Comparison of ENCODE assay signal across 13 mouse cellular contexts in genomic region chr11:95575791-95576190, GRCm38 (mm10). TPM values are rescaled to one million over a fixed set of nuclear protein-coding genes. Genes with fewer than 3 reads are reported as not detected.
DNase-seq lines count a peak whose midpoint lies in the region; ATAC-seq and TF ChIP-seq lines count a peak whose summit lies in the region.
"Had no signal": no experiment of that assay in that cellular context is flagged by ENCODE, and none has a peak within 500 bp of the region (broad histone marks: within the 10 kb centered on the region; RNA-seq: fewer than 3 reads in every experiment).

No protein-coding gene starts in this region.

- H3K9me3 ChIP-seq in hindbrain, embryonic 10.5 days = no peaks in the 10 kb centered on the region
- no peaks in the 10 kb centered on the region for H3K9me3 ChIP-seq in hindbrain, embryonic 12.5 days (replicated peaks)
- no peaks in the 10 kb centered on the region for H3K9me3 ChIP-seq in embryonic facial prominence, embryonic 10.5 days
- H3K9me3 ChIP-seq in neural tube, embryonic 13.5 days = no peaks in the 10 kb centered on the region
- H3K9me3 ChIP-seq: intestine, embryonic 15.5 days; midbrain, embryonic 15.5 days had no signal

- no peak for TF ChIP-seq CTCF in lung, adult 2 months (IDR thresholded peaks at IDR 0.05; ENCODE audit: insufficient read depth, low read length)
- TF ChIP-seq CTCF in gastrocnemius, adult 2 months (IDR thresholded peaks at IDR 0.05) = no peak

- no peak overlapping the region for H3K4me3 ChIP-seq in hindbrain, embryonic 10.5 days
- no peak overlapping the region for H3K4me3 ChIP-seq in hindbrain, embryonic 12.5 days
- no peak overlapping the region for H3K4me3 ChIP-seq in lung, adult 2 months (replicated peaks; ENCODE audit: extremely low read depth, low read depth, low read length)
- H3K4me3 ChIP-seq in embryonic facial prominence, embryonic 10.5 days = peak overlapping the region; percentile 28
- no peak overlapping the region for H3K4me3 ChIP-seq in neural tube, embryonic 13.5 days
- H3K4me3 ChIP-seq in gastrocnemius, adult 2 months = no peak overlapping the region
- H3K4me3 ChIP-seq: intestine, embryonic 15.5 days; midbrain, embryonic 15.5 days had no signal

- H3K36me3 ChIP-seq in hindbrain, embryonic 10.5 days = peaks cover 16% of the 10 kb centered on the region; the same call in 1 of the 2 replicates
- H3K36me3 ChIP-seq in hindbrain, embryonic 12.5 days = no peaks in the 10 kb centered on the region
- no peaks in the 10 kb centered on the region for H3K36me3 ChIP-seq in embryonic facial prominence, embryonic 10.5 days (replicated peaks)
- H3K36me3 ChIP-seq in neural tube, embryonic 13.5 days = peaks cover 10% of the 10 kb centered on the region; the same call in 1 of the 2 replicates
- H3K36me3 ChIP-seq: intestine, embryonic 15.5 days; midbrain, embryonic 15.5 days had no signal

- ATAC-seq in hindbrain, embryonic 12.5 days (ENCODE audit: low FRiP score) = no peak
- no peak for ATAC-seq in neural tube, embryonic 13.5 days (ENCODE audit: low read depth)
- ATAC-seq: intestine, embryonic 15.5 days had no signal

- DNase-seq in hindbrain, embryonic 10.5 days (ENCODE audit: low spot score) = peak; percentile 46
- DNase-seq in lung, postnatal 10 days = peak; percentile 39
- no peak for DNase-seq in lung, adult 2 months
- DNase-seq in embryonic facial prominence, embryonic 10.5 days (ENCODE audit: low spot score) = peak; percentile 86
- DNase-seq in gastrocnemius, adult 2 months = no peak
- DNase-seq in left cerebral cortex, adult 9 months (ENCODE audit: low spot score in 2 of 2) = no peak
- DNase-seq: cerebellum, postnatal 36 days; gastrocnemius, postnatal 25 days; right cerebral cortex, postnatal 25 days had no signal

- H3K27me3 ChIP-seq in hindbrain, embryonic 10.5 days (ENCODE audit: insufficient read depth, poor library complexity, severe bottlenecking) = peaks cover 78% of the 10 kb centered on the region
- peaks cover 52% of the 10 kb centered on the region for H3K27me3 ChIP-seq in hindbrain, embryonic 12.5 days
- peaks cover 71% of the 10 kb centered on the region for H3K27me3 ChIP-seq in embryonic facial prominence, embryonic 10.5 days (replicated peaks; ENCODE audit: low read depth, poor library complexity, severe bottlenecking)
- peaks cover 37% of the 10 kb centered on the region for H3K27me3 ChIP-seq in neural tube, embryonic 13.5 days

- no peak for TF ChIP-seq POLR2A in lung, adult 2 months (IDR thresholded peaks at IDR 0.05; ENCODE audit: borderline replicate concordance, extremely low read depth, low read depth, low read length)

- intact Hi-C loops in gastrocnemius, adult 2 months (cut with DNase I) = no loop called here

- H3K27ac ChIP-seq in hindbrain, embryonic 10.5 days = no peak overlapping the region
- H3K27ac ChIP-seq in hindbrain, embryonic 12.5 days = no peak overlapping the region
- peak overlapping the region; percentile 77; the same call in 1 of the 2 replicates for H3K27ac ChIP-seq in embryonic facial prominence, embryonic 10.5 days (replicated peaks)
- no peak overlapping the region for H3K27ac ChIP-seq in neural tube, embryonic 13.5 days (replicated peaks)
- H3K27ac ChIP-seq in gastrocnemius, adult 2 months = no peak overlapping the region
- H3K27ac ChIP-seq: intestine, embryonic 15.5 days; midbrain, embryonic 15.5 days had no signal

- 58% methylated on average over 13 of the region's 13 CpGs for WGBS in hindbrain, embryonic 10.5 days
- WGBS in hindbrain, embryonic 12.5 days = 54% methylated on average over 13 of the region's 13 CpGs
- 25% methylated on average over 13 of the region's 13 CpGs for WGBS in lung, adult 2 months
- 19% methylated on average over 13 of the region's 13 CpGs for WGBS in embryonic facial prominence, embryonic 10.5 days
- WGBS in neural tube, embryonic 13.5 days = 72% methylated on average over 13 of the region's 13 CpGs

- H3K4me1 ChIP-seq in hindbrain, embryonic 10.5 days (replicated peaks) = peaks cover 60% of the 10 kb centered on the region
- H3K4me1 ChIP-seq in hindbrain, embryonic 12.5 days = peaks cover 52% of the 10 kb centered on the region
- H3K4me1 ChIP-seq in lung, adult 2 months (ENCODE audit: control insufficient read depth, insufficient read depth, low read length) = 0 out of 2 replicates have a peak, but pooled peaks cover 5% of the 10 kb centered on the region
- peaks cover 92% of the 10 kb centered on the region for H3K4me1 ChIP-seq in embryonic facial prominence, embryonic 10.5 days
- H3K4me1 ChIP-seq in neural tube, embryonic 13.5 days (replicated peaks) = peaks cover 52% of the 10 kb centered on the region

- H3K9ac ChIP-seq in hindbrain, embryonic 12.5 days = no peak overlapping the region
- H3K9ac ChIP-seq in neural tube, embryonic 13.5 days = 0 out of 2 replicates have a peak overlapping the region, but pooled peaks have one; percentile 3
- H3K9ac ChIP-seq: intestine, embryonic 15.5 days; midbrain, embryonic 15.5 days had no signal

- H3K4me2 ChIP-seq in hindbrain, embryonic 12.5 days (replicated peaks) = no peak overlapping the region
- no peak overlapping the region for H3K4me2 ChIP-seq in neural tube, embryonic 13.5 days
- H3K4me2 ChIP-seq: intestine, embryonic 15.5 days; midbrain, embryonic 15.5 days had no signal

RNA-seq across cellular contexts. Expression of gene Ngfr, which starts 11.7 kb away (rescaled TPM):
- 28.7 and 51.6 TPM in 2 replicates for polyA plus RNA-seq in hindbrain, embryonic 10.5 days (2016; fragmentation: Nextera tagmentation; extraction: Ambion mirVana)
- polyA plus RNA-seq in hindbrain, embryonic 12.5 days (2016; fragmentation: Nextera tagmentation; extraction: Ambion mirVana) = 38.6 and 41.3 TPM in 2 replicates
- 1.9 TPM in 2 replicates for polyA plus RNA-seq in lung, adult 2 months (2012; rRNA removed)
- 21.7 and 23.5 TPM in 2 replicates for polyA plus RNA-seq in embryonic facial prominence, embryonic 10.5 days (2016; fragmentation: Nextera tagmentation; extraction: Ambion mirVana)
- polyA plus RNA-seq in neural tube, embryonic 13.5 days (2015; fragmentation: Nextera tagmentation; extraction: Ambion mirVana) = 97.1 and 121 TPM in 2 replicates
- total RNA-seq in gastrocnemius, adult 2 months (2021) = under 1 TPM; 0.13 to 0.31 TPM

Comparison
In these comparisons a context has a peak if more than half of its experiments do, and no peak if none do; other contexts are left out.
1. DNase-seq: peak in hindbrain, embryonic 10.5 days (single experiment), lung, postnatal 10 days (single experiment) and embryonic facial prominence, embryonic 10.5 days (single experiment); none in lung, adult 2 months (single experiment), gastrocnemius, adult 2 months (single experiment) and left cerebral cortex, adult 9 months (0 of 2).